Mouse (Mus musculus): ENCODE results near the gene Uqcc2. TPM values are rescaled to one million over a fixed set of nuclear protein-coding genes. Genes with fewer than 3 reads are reported as not detected.

The Uqcc2 gene
- polyA plus RNA-seq, 1 experiment from 2014 or later = 353 TPM

DNA sequence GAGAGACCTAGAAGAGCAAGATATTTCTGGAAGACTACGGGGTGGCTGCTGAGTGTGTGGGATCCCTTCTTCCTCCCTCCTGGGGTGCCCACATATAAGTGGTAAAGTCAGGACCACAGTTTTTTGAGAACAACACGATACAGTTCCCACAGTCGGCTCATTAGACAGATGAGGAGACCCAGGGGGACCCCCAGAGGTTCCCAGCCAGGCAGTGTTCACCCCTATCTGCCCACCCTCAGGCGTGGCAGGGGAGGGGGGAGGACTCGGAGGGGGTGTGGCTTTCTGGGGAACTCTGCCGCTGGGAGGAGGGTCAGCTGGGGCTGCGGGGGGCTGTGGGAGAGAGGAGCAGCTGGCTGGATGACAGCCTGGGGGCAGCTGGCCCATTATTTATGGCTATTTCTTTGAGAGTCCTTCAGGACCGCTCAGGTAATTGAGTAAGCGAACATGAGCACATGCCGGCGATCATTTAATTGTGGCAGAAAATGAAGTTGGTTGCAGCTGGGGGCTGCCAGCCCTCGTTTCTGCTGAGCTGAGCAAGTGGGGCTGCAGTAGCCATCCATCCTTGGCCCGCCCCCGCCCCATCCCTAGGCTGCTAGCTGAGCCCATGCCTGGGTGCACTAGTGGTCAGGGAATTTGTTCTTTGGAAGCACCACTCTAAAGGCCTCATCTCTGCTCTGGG lies 41.6 kb upstream of the Uqcc2 start:
- peak overlapping the region; percentile 20; the same call in 1 of the 2 replicates for H3K4me2 ChIP-seq (ENCODE audit: low read length)
- peak; percentile 59 for ATAC-seq (replicated peaks; ENCODE audit: low FRiP score, low TSS enrichment, low read depth)
- 30% methylated on average over 14 of the region's 14 CpGs for WGBS
- H3K27ac ChIP-seq (ENCODE audit: low read depth) = no peak overlapping the region
- no peak overlapping the region for H3K9ac ChIP-seq (ENCODE audit: low read length)
- H3K9me3 ChIP-seq (ENCODE audit: control insufficient read depth, low read length) = no peaks in the 10 kb centered on the region
- no peak for DNase-seq (ENCODE audit: low spot score)
- H3K27me3 ChIP-seq (replicated peaks; ENCODE audit: control insufficient read depth, insufficient read depth, low read length) = no peaks in the 10 kb centered on the region
- peaks cover 11% of the 10 kb centered on the region for H3K4me1 ChIP-seq (replicated peaks; ENCODE audit: control insufficient read depth, insufficient read depth, low read length)
- H3K36me3 ChIP-seq (ENCODE audit: control insufficient read depth, insufficient read depth, low read length) = no peaks in the 10 kb centered on the region
- no peak overlapping the region for H3K4me3 ChIP-seq (ENCODE audit: low read depth, low read length)

DNA sequence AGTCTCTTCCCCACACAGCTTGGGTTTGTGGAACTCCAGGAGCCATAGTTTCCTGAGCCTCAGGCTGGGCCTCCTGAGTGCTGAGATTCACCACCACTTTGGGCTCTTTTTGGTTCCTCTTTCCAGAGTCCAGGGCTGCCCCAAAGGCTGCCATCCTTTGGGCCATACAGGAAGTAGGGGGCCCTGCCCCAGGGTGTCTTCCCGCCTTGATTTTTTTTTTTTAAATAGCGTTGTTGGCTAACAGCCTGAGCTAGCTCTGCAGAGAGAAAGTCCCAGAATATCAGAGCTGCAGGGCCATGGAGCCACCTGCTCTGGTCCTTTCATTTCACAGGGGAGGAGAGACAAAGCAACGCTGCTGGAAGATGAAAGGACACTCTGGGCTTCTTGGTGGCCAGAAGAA lies 40.0 kb upstream of the Uqcc2 start:
- Histone ChIP-seq H3K27me3 (replicated peaks; ENCODE audit: control insufficient read depth, insufficient read depth, low read length) (no peaks in the 10 kb centered on the region), H3K4me3 (ENCODE audit: low read depth, low read length) (no peak overlapping the region), H3K9me3 (ENCODE audit: control insufficient read depth, low read length) (no peaks in the 10 kb centered on the region), H3K36me3 (ENCODE audit: control insufficient read depth, insufficient read depth, low read length) (no peaks in the 10 kb centered on the region), H3K9ac (ENCODE audit: low read length) (no peak overlapping the region), H3K4me1 (replicated peaks; ENCODE audit: control insufficient read depth, insufficient read depth, low read length) (peaks cover 11% of the 10 kb centered on the region), H3K4me2 (ENCODE audit: low read length) (no peak overlapping the region), H3K27ac (ENCODE audit: low read depth) (no peak overlapping the region)
- DNase-seq (ENCODE audit: low spot score) = no peak
- no peak for ATAC-seq (replicated peaks; ENCODE audit: low FRiP score, low TSS enrichment, low read depth)
- WGBS = 80% methylated on average over 3 of the region's 3 CpGs

DNA sequence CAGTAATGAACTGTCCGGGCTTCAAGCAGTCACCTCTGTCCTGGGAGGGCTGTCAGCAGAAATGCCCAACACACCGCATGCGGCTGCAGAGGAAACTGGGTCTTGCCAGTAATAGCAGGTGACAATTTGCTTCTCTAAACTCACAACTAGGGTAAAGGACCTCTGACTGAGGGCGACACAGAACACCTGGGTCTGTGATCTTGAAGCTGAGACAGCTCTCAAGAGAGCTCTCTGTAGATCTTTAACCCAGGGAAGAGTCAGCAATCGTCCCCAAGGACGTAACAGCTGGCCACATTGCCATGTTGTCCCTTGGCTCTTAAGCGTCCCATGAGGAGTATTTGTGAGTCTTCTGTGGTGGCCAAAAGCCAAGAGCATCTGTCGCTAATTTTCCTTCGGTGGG lies 38.7 kb upstream of the Uqcc2 start:
- WGBS = 80% methylated on average over 9 of the region's 9 CpGs
- no peaks in the 10 kb centered on the region for H3K9me3 ChIP-seq (ENCODE audit: control insufficient read depth, low read length)
- H3K4me1 ChIP-seq (replicated peaks; ENCODE audit: control insufficient read depth, insufficient read depth, low read length) = peaks cover 11% of the 10 kb centered on the region

DNA sequence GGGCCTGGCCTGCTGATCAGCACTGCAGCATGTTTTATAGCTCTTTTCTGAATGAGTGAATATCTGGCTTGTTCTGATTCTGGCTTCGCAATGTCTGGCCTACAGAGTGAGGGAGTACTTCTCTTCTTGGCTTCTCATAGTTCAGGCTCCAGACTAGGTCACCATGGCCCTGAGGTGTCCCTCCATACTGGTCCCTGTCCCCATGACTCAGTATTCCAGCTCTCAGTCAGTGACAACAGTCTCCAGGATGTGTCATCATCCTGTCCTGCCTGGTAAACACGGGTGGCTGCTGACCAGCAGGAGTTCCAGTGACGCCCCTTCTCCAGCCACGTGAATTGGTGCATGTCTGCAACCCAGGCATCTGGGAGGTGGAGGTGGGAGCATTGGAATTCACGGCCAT lies 37.4 kb upstream of the Uqcc2 start:
- ATAC-seq (replicated peaks; ENCODE audit: low FRiP score, low TSS enrichment, low read depth) (no peak), DNase-seq (ENCODE audit: low spot score) (no peak)
- Histone ChIP-seq H3K27me3 (replicated peaks; ENCODE audit: control insufficient read depth, insufficient read depth, low read length) (no peaks in the 10 kb centered on the region), H3K36me3 (ENCODE audit: control insufficient read depth, insufficient read depth, low read length) (no peaks in the 10 kb centered on the region), H3K9ac (ENCODE audit: low read length) (no peak overlapping the region), H3K27ac (ENCODE audit: low read depth) (no peak overlapping the region), H3K4me2 (ENCODE audit: low read length) (no peak overlapping the region), H3K9me3 (ENCODE audit: control insufficient read depth, low read length) (no peaks in the 10 kb centered on the region), H3K4me1 (replicated peaks; ENCODE audit: control insufficient read depth, insufficient read depth, low read length) (peaks cover 11% of the 10 kb centered on the region), H3K4me3 (ENCODE audit: low read depth, low read length) (no peak overlapping the region)
- WGBS = 68% methylated on average over 5 of the region's 5 CpGs

More for the DNA sequence above, 38.7 kb upstream of the Uqcc2 start:
- Histone ChIP-seq H3K9ac (ENCODE audit: low read length) (no peak overlapping the region), H3K36me3 (ENCODE audit: control insufficient read depth, insufficient read depth, low read length) (no peaks in the 10 kb centered on the region), H3K27me3 (replicated peaks; ENCODE audit: control insufficient read depth, insufficient read depth, low read length) (no peaks in the 10 kb centered on the region), H3K4me2 (ENCODE audit: low read length) (no peak overlapping the region), H3K4me3 (ENCODE audit: low read depth, low read length) (no peak overlapping the region), H3K27ac (ENCODE audit: low read depth) (no peak overlapping the region)
- ATAC-seq (replicated peaks; ENCODE audit: low FRiP score, low TSS enrichment, low read depth) (no peak), DNase-seq (ENCODE audit: low spot score) (no peak)

DNA sequence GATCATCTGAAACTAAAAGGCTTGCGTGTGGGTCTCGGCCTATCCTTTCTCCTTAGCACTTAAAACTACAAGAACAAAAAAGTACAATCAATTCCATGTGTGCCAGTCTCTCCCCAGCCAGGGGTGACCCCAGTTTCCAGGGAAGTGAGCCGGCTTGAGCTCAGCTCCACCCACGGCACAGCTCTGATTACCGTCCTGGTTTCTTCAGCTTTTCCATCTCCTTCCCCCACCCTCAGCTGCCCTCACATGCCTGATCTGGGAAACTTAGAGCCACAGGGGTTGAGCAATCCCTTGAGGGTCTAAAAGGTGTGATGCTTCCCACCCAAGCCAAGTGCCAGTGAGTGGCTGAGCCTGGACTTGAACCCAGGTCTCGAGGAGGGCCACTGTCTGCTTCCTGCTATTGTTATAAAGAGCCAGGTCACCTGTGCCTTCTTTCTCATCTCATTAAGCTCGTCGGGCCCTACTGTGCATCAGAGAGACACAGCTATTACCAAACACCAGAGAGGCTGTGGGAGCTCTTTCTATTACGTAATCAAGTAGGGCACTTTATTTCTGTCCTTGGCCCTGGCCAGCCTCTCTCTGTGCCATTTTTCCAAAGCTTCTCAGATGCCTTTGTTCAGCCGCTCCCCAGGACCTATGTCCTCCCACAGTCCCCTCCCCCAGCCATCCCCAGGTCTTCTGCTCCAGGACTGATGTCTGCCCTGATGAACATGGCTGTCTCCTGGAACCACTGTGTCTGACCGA lies 36.4 kb upstream of the Uqcc2 start:
- no peak overlapping the region for H3K4me2 ChIP-seq (ENCODE audit: low read length)
- H3K27me3 ChIP-seq (replicated peaks; ENCODE audit: control insufficient read depth, insufficient read depth, low read length) = no peaks in the 10 kb centered on the region
- H3K27ac ChIP-seq (ENCODE audit: low read depth) = no peak overlapping the region
- ATAC-seq (replicated peaks; ENCODE audit: low FRiP score, low TSS enrichment, low read depth) = no peak
- no peaks in the 10 kb centered on the region for H3K9me3 ChIP-seq (ENCODE audit: control insufficient read depth, low read length)
- WGBS = 66% methylated on average over 11 of the region's 11 CpGs
- no peaks in the 10 kb centered on the region for H3K36me3 ChIP-seq (ENCODE audit: control insufficient read depth, insufficient read depth, low read length)
- DNase-seq (ENCODE audit: low spot score) = no peak
- peaks cover 3% of the 10 kb centered on the region for H3K4me1 ChIP-seq (replicated peaks; ENCODE audit: control insufficient read depth, insufficient read depth, low read length)
- H3K9ac ChIP-seq (ENCODE audit: low read length) = no peak overlapping the region
- no peak overlapping the region for H3K4me3 ChIP-seq (ENCODE audit: low read depth, low read length)

DNA sequence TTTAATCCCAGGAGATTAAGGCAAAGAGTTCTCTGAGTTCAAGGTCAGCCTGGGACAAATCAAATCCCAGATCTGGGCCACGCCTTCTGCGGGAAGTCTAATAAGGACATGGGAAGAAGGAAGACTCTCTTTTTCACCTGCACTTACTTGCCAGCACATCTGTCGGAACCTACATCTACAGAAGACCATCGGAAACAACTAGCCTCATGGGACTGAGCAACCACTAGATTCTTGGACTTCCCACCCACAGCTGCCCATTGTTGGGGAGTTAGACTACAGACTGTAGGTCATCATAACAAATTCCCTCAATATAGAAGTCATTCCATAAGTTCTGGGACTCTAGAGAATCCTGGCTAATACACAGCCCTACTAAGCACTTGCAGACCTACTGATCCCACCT lies 34.9 kb upstream of the Uqcc2 start:
- Histone ChIP-seq H3K36me3 (ENCODE audit: control insufficient read depth, insufficient read depth, low read length) (no peaks in the 10 kb centered on the region), H3K27ac (ENCODE audit: low read depth) (no peak overlapping the region), H3K4me1 (replicated peaks; ENCODE audit: control insufficient read depth, insufficient read depth, low read length) (no peaks in the 10 kb centered on the region; the same call in 1 of the 2 replicates), H3K4me2 (ENCODE audit: low read length) (no peak overlapping the region), H3K9ac (ENCODE audit: low read length) (no peak overlapping the region), H3K9me3 (ENCODE audit: control insufficient read depth, low read length) (no peaks in the 10 kb centered on the region), H3K27me3 (replicated peaks; ENCODE audit: control insufficient read depth, insufficient read depth, low read length) (no peaks in the 10 kb centered on the region), H3K4me3 (ENCODE audit: low read depth, low read length) (no peak overlapping the region)
- 95% methylated on average over 4 of the region's 4 CpGs for WGBS
- DNase-seq (ENCODE audit: low spot score) = no peak
- ATAC-seq (replicated peaks; ENCODE audit: low FRiP score, low TSS enrichment, low read depth) = no peak

DNA sequence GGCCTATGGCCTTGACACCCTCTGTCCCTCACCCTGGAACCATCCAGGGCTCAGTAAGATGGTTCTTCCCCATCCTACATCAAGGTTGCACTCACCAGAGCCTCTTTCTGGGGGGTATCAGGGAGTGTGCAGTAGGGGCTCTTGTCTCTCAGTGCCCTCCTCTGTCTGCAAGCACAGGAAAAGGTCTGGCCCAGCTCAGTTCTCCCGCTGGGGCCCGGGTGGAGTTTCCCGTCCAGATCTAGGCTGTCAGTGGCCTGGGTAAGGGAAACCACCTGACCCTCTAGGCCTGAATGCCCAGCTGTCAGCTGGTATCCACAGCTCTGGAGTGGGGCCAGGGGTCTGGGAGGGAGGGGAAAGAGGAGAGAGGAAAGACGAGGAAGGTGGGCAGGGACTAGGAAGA lies 33.8 kb upstream of the Uqcc2 start, which contains the start of gene Ip6k3:
Gene Ip6k3 (minus strand): TSS at position 251 of the 400 bp plus-strand sequence.
- Histone ChIP-seq H3K27me3 (replicated peaks; ENCODE audit: control insufficient read depth, insufficient read depth, low read length) (no peaks in the 10 kb centered on the region), H3K36me3 (ENCODE audit: control insufficient read depth, insufficient read depth, low read length) (no peaks in the 10 kb centered on the region), H3K27ac (ENCODE audit: low read depth) (no peak within 1 kb of the TSS), H3K4me1 (replicated peaks; ENCODE audit: control insufficient read depth, insufficient read depth, low read length) (no peaks in the 10 kb centered on the region; the same call in 1 of the 2 replicates), H3K9me3 (ENCODE audit: control insufficient read depth, low read length) (no peaks in the 10 kb centered on the region), H3K4me3 (ENCODE audit: low read depth, low read length) (no peak within 1 kb of the TSS), H3K4me2 (ENCODE audit: low read length) (no peak within 1 kb of the TSS), H3K9ac (ENCODE audit: low read length) (no peak within 1 kb of the TSS)
- ATAC-seq (replicated peaks; ENCODE audit: low FRiP score, low TSS enrichment, low read depth) = no peak
- WGBS = 47% methylated on average over 4 of the region's 4 CpGs
- DNase-seq (ENCODE audit: low spot score) = no peak

DNA sequence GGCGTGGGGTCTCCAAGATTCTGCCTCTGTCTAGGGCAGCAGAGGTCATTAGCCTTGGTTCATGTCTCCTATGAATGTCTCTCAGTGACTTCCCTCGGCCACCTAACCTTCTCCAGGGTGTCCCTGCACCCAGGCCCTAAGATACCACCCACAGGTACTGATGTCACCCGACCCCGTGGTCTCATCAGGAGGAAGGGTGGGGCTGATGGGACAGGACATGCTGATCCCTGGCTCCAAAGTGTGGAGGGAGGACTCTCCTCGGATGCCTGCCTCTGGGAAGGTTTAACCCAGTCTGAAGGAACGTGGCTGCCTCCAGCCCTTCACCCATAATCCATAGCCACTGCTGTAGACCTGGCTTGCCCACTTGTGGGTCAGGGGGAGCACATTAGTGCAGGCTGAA lies 33.2 kb upstream of the Uqcc2 start:
- Histone ChIP-seq H3K27ac (ENCODE audit: low read depth) (no peak overlapping the region), H3K9me3 (ENCODE audit: control insufficient read depth, low read length) (no peaks in the 10 kb centered on the region), H3K27me3 (replicated peaks; ENCODE audit: control insufficient read depth, insufficient read depth, low read length) (no peaks in the 10 kb centered on the region), H3K4me3 (ENCODE audit: low read depth, low read length) (no peak overlapping the region), H3K4me2 (ENCODE audit: low read length) (no peak overlapping the region), H3K36me3 (ENCODE audit: control insufficient read depth, insufficient read depth, low read length) (no peaks in the 10 kb centered on the region), H3K4me1 (replicated peaks; ENCODE audit: control insufficient read depth, insufficient read depth, low read length) (no peaks in the 10 kb centered on the region; the same call in 1 of the 2 replicates), H3K9ac (ENCODE audit: low read length) (no peak overlapping the region)
- no peak for DNase-seq (ENCODE audit: low spot score)
- no peak for ATAC-seq (replicated peaks; ENCODE audit: low FRiP score, low TSS enrichment, low read depth)
- WGBS = 80% methylated on average over 6 of the region's 6 CpGs
